Mouse (Mus musculus): Measurements from ENCODE around the gene Cacna1a. TPM values are rescaled to one million over a fixed set of nuclear protein-coding genes. Genes with fewer than 3 reads are reported as not detected.

Gene Cacna1a
- polyA plus RNA-seq, 1 experiment from 2014 or later, result 10.9 TPM

DNA sequence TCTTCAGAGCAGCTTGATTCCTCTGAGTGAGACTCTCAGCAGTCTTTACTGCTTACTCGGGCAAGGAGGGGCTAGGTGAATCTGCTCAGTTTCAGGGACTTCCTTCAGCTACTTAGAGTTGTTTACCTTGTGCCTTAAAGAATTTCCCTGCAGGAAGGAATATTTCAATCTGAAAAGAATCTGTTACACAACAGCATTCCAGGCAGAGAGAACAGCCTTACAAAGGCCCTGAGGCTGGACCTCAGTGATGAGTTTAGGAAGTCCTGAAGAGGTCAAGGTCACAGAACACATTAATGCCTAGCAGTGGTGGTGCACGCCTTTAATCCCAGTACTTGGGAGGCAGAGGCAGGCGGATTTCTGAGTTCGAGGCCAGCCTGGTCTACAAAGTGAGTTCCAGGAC, 243.6 kb downstream of the Cacna1a start:
- ATAC-seq (ENCODE audit: insufficient number of reproducible peaks, insufficient read depth, low FRiP score, low TSS enrichment, low read depth), result no peak
- Histone ChIP-seq H3K4me2 (no peak overlapping the region), H3K27ac (no peak overlapping the region), H3K4me1 (peaks cover 27% of the 10 kb centered on the region), H3K36me3 (no peaks in the 10 kb centered on the region), H3K27me3 (no peaks in the 10 kb centered on the region), H3K9me3 (no peaks in the 10 kb centered on the region), H3K9ac (no peak overlapping the region), H3K4me3 (no peak overlapping the region)
- WGBS, result 87% methylated on average over 4 of the region's 4 CpGs

DNA sequence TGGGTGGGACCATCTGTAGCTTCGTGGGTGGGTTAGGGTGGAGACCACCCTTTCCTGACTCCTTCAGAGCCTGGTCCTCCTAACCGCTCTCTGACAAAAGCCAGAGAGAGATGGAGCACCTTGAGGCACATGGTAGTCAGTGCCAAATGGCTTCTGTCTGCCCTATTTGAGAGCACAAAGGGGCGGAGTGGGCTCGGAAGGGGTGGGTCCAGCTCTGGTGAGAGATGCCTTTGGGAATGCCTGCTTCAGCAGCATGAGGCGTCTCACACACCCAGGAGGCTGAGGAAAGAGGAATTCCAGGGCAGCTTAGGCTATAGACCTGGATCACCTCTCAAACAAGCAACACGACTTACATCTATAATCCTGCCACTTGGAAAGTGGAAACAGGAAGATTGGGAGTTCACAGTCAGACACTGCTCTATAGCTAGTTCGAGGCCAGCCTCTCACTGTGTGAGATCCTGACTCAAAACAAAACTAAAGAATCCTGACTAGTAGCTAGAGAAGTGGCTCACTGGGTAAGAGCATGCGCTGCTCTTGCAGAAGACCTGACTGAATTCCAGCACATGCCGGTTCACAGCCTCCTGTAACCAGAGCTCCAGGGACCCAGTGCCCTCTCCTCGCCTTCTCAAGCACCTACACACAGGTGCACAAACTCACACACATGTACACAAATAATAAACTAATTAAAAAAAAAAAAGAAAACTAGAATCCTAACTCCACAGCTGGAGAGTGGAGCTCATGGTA, 245.8 kb downstream of the Cacna1a start:
- Histone ChIP-seq H3K36me3 (no peaks in the 10 kb centered on the region), H3K9ac (0 out of 2 replicates have a peak overlapping the region, but pooled peaks have one; percentile 11), H3K4me1 (peaks cover 34% of the 10 kb centered on the region), H3K27ac (no peak overlapping the region), H3K4me2 (no peak overlapping the region), H3K4me3 (no peak overlapping the region), H3K27me3 (no peaks in the 10 kb centered on the region), H3K9me3 (no peaks in the 10 kb centered on the region)
- ATAC-seq (ENCODE audit: insufficient number of reproducible peaks, insufficient read depth, low FRiP score, low TSS enrichment, low read depth), result no peak
- 43% methylated on average over 10 of the region's 10 CpGs for WGBS

DNA sequence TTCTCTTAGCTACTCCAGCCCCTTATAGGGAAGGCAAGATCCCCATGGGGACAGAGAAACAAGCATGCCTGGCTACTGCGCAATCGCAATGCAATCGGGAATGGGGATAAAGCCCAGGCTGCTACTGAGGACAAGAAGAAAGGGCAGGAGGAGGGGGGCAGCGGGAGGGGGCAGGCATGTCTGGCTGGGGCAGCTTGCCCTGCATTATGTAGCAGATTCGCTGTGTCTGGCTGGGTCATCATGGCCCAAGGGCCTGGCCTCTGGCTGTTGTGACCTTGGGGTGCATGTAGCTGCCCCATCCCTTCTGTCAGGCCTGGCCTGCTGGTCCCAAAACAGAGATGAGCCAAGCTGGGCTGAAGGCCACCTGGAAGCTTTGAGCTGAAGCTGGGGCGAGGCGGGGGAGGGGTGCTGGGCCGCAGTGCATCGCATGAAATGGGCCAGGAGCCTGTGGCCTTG, 246.6 kb downstream of the Cacna1a start:
- Histone ChIP-seq H3K4me1 (peaks cover 34% of the 10 kb centered on the region), H3K9me3 (no peaks in the 10 kb centered on the region), H3K36me3 (no peaks in the 10 kb centered on the region), H3K27ac (peak overlapping the region; percentile 45; the same call in 1 of the 2 replicates), H3K4me2 (no peak overlapping the region), H3K4me3 (no peak overlapping the region), H3K9ac (peak overlapping the region; percentile 0; the same call in 1 of the 2 replicates), H3K27me3 (no peaks in the 10 kb centered on the region)
- 43% methylated on average over 8 of the region's 9 CpGs for WGBS
- no peak for ATAC-seq (ENCODE audit: insufficient number of reproducible peaks, insufficient read depth, low FRiP score, low TSS enrichment, low read depth)

DNA sequence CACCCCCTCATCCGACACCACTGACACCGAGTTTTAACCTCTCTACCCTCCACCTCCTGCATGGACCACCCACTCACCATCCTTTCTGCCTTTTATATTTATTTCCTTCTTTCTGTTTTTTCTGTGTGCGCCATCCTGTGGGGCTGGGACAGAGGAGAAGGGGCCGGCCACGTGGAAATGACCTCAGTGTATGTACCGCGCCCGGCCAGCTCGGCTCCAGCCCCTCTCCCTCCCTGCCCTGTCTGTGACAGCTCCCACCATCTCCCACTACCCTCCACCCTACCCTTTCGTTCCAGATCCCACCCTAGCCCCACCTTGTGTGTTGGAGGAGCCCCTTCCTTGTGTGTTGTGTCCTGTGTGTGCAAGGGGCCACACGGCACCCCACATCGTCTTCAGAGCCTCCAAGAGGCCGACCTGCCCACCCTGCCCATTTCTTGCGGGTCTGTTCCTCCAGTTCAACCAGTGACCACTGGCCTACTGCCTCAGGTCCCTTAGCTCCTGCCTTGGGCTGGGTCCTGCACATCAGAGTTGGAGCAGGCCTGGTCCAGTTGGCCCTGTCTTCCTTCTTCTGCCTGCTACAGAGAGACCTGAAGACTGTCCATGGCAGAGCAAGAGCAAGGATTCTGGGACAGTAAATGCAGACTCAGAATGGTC, 247.3 kb downstream of the Cacna1a start:
- Histone ChIP-seq H3K4me1 (peaks cover 38% of the 10 kb centered on the region), H3K4me2 (no peak overlapping the region), H3K4me3 (no peak overlapping the region), H3K27ac (peak overlapping the region; percentile 39; the same call in 1 of the 2 replicates), H3K36me3 (no peaks in the 10 kb centered on the region), H3K9ac (peak overlapping the region; percentile 0; the same call in 1 of the 2 replicates), H3K9me3 (no peaks in the 10 kb centered on the region), H3K27me3 (no peaks in the 10 kb centered on the region)
- WGBS, result 67% methylated on average over 14 of the region's 14 CpGs
- no peak for ATAC-seq (ENCODE audit: insufficient number of reproducible peaks, insufficient read depth, low FRiP score, low TSS enrichment, low read depth)

DNA sequence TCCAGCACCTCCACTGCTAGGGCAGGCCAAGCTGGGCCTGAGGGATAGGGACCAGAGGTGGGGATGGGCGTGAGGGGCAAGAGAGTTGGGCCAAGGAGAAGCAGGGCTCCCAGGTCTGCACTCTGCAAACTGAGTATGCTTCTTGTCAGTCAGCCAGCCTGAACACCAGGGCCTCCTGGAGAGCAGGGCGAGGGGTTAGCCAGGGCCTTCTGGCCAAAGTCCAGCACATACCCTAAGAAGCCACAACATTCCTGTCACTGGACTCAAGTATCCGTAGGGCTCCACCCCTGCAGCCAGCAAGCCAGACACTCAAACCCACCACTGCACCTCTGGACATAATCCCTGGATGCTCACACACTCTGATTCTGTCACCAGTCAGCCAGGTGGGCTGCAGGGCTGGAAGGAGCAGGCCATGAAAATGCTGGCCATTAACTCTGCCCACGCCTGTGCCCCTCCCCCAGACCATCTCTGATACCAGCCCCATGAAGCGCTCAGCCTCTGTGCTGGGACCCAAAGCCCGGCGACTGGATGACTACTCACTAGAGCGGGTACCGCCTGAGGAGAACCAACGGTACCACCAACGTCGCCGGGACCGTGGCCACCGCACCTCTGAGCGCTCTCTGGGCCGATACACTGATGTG, 247.9 kb downstream of the Cacna1a start:
- Histone ChIP-seq H3K4me2 (no peak overlapping the region), H3K9me3 (no peaks in the 10 kb centered on the region), H3K4me1 (peaks cover 38% of the 10 kb centered on the region), H3K27ac (peak overlapping the region; percentile 39; the same call in 1 of the 2 replicates), H3K4me3 (no peak overlapping the region), H3K9ac (no peak overlapping the region), H3K27me3 (no peaks in the 10 kb centered on the region), H3K36me3 (no peaks in the 10 kb centered on the region)
- WGBS, result 83% methylated on average over 17 of the region's 17 CpGs
- ATAC-seq (ENCODE audit: insufficient number of reproducible peaks, insufficient read depth, low FRiP score, low TSS enrichment, low read depth), result no peak

DNA sequence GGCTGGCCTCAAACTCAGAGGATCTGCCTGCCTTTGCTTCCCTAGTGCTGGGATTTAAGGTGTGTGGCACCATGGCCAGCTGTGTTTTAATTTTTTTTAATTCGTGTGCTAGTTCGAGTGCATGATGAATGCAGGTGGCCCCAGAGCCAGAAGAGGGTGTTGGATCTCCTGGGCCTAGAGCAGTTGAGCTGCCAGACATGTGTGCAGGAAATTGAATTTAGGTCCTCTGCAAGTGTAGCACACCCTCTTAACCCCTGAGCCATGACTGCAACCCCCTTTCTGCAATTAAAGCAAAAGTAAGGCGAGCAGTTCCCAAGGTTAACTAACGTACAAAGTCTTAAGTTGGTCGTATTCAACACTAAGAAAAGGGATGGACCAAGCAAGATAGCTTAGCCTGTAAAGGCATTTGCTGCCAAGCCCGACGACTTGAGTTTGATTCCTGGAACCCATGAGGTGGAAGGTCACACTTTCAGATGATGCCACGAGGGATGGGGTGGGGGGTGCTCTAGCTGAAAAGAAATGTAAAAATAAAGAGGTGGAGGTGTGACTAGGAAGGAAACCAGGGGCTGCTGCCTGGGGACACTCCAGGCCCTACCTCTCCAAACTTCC, 249.8 kb downstream of the Cacna1a start:
- H3K9ac ChIP-seq, result peak overlapping the region; percentile 83
- no peaks in the 10 kb centered on the region for H3K27me3 ChIP-seq
- H3K36me3 ChIP-seq, result no peaks in the 10 kb centered on the region
- ATAC-seq (ENCODE audit: insufficient number of reproducible peaks, insufficient read depth, low FRiP score, low TSS enrichment, low read depth), result no peak
- no peaks in the 10 kb centered on the region for H3K9me3 ChIP-seq
- peak overlapping the region; percentile 54 for H3K4me3 ChIP-seq
- peak overlapping the region; percentile 91; the same call in 1 of the 2 replicates for H3K27ac ChIP-seq
- H3K4me2 ChIP-seq, result peak overlapping the region; percentile 88
- WGBS, result 30% methylated on average over 8 of the region's 8 CpGs
- peaks cover 38% of the 10 kb centered on the region for H3K4me1 ChIP-seq

DNA sequence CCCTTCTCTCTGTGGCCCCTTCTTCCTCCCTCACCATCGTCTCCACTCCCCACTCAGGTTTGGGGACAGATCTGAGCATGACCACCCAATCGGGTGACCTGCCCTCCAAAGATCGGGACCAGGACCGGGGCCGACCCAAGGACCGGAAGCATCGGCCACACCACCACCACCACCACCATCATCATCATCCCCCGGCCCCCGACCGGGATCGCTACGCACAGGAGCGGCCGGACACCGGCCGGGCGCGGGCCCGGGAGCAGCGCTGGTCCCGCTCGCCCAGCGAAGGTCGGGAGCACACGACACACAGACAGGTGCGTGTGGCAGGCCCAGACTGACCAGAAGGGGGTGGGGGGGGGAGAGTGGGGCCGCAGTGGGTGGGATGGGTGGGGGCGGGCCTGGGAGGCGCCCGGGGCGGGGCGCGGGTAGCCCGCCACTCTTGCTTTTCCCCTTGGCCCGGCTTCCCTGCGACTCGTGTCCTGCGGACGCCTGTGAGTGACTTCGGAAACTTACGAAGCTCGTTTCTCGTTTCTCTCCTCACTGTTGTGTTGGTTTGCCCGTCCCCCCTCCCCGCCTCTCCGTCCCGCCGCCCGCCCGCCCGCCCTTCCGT, 250.4 kb downstream of the Cacna1a start:
- peak overlapping the region; percentile 54 for H3K4me3 ChIP-seq
- no peaks in the 10 kb centered on the region for H3K9me3 ChIP-seq
- H3K4me2 ChIP-seq, result peak overlapping the region; percentile 88
- 2% methylated on average over 32 of the region's 52 CpGs for WGBS
- H3K4me1 ChIP-seq, result peaks cover 37% of the 10 kb centered on the region
- ATAC-seq (ENCODE audit: insufficient number of reproducible peaks, insufficient read depth, low FRiP score, low TSS enrichment, low read depth), result no peak
- no peaks in the 10 kb centered on the region for H3K27me3 ChIP-seq
- peak overlapping the region; percentile 83 for H3K9ac ChIP-seq
- no peaks in the 10 kb centered on the region for H3K36me3 ChIP-seq
- H3K27ac ChIP-seq, result peak overlapping the region; percentile 91

DNA sequence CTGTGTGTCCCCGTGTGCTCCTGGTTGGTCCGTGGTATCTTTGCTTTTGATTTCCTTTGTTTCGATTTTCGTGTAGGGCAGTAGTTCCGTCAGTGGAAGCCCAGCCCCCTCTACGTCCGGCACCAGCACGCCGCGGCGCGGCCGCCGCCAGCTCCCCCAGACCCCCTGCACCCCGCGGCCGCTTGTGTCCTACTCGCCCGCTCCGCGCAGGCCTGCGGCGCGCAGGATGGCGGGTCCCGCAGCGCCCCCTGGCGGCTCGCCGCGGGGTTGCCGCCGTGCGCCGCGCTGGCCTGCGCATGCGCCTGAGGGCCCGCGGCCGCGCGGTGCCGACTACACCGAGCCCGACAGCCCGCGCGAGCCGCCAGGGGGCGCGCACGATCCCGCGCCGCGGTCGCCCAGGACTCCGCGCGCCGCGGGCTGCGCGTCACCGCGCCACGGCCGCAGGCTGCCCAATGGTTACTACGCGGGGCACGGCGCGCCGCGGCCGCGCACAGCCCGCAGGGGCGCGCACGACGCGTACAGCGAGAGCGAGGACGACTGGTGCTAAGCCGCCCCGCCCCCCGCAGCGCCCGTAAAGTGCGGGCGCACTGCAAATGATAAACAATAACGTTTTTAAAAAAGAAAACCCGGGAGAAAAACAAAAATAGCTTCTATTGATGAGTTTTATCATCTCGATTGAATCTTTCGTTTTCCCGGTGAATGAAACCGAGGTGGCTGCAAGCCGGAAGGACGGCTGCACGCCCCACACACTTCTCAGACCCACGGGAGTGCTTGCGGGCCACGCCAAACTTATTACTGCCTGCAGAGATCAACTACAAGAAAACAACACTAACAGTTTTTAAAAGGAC, 251.1 kb downstream of the Cacna1a start:
- peak; percentile 91 for ATAC-seq (ENCODE audit: insufficient number of reproducible peaks, insufficient read depth, low FRiP score, low TSS enrichment, low read depth)
- Histone ChIP-seq H3K36me3 (no peaks in the 10 kb centered on the region), H3K4me1 (peaks cover 30% of the 10 kb centered on the region), H3K27me3 (no peaks in the 10 kb centered on the region), H3K9ac (peak overlapping the region; percentile 83), H3K4me3 (peak overlapping the region; percentile 54), H3K9me3 (no peaks in the 10 kb centered on the region), H3K27ac (peak overlapping the region; percentile 91), H3K4me2 (peak overlapping the region; percentile 88)
- whole genome bisulfite sequencing, result under 1% methylated on average over 87 of the region's 106 CpGs

DNA sequence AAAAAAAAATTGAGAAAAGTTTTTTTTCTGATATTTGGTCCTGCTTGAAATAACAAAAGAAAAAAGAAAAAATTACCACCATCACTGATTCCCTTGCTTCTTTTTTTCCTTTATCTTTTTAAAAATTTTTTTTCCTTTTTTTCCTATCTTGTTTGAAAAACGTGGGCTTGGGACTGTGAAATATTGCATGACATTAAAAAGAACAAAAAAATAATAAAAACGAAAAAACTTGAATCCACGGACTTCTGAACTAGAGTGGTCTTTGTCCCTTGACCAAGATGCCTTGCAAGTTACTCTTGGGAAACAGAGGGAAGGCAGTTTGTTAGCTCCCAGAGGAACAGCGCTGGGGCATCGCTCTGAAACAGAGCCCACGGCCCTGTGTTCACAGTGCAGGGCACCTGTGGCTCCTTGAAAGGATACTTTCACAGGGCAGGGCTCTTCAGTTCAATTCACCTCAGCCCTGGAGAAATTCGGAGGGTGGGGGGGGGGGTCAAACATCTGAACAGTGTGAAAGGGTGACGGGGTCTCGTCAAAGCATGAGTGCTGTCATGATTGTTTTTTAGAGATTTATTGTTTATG, 251.9 kb downstream of the Cacna1a start:
- H3K9ac ChIP-seq, result peak overlapping the region; percentile 67
- 31% methylated on average over 9 of the region's 9 CpGs for WGBS
- H3K4me3 ChIP-seq, result peak overlapping the region; percentile 54
- no peaks in the 10 kb centered on the region for H3K9me3 ChIP-seq
- H3K27me3 ChIP-seq, result no peaks in the 10 kb centered on the region
- peaks cover 23% of the 10 kb centered on the region for H3K4me1 ChIP-seq
- ATAC-seq (ENCODE audit: insufficient number of reproducible peaks, insufficient read depth, low FRiP score, low TSS enrichment, low read depth), result no peak
- H3K36me3 ChIP-seq, result no peaks in the 10 kb centered on the region
- no peak overlapping the region for H3K27ac ChIP-seq
- peak overlapping the region; percentile 88 for H3K4me2 ChIP-seq

DNA sequence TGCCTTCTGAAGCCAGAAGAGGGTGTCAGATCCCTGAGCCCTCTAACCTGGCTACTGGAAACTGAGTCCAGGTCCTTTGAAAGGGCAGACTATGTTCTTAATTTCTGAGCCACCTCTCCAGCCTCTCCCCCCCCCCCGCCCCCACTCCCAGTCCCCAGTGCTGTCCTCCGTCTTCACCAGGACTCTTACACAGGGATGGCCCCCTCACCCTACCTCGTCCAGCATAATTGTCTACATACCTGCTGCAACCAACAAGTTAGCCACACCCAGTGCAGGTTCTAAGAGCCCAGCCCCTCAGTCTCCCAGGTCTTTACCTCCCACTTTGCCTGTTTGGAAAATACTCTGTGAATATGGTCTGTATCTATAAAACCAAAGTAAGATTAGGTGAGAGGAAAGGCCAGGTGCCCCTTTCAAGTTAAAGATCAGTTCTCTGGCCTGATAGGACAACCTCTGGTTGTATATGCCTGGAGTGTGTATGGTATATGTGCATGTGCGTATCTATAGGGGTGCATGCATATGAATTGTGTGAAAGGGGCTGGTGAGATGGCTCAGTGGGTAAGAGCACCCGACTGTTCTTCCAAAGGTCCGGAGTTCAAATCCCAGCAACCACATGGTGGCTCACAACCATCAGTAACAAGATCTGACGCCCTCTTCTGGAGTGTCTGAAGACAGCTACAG, 252.5 kb downstream of the Cacna1a start:
- Histone ChIP-seq H3K4me3 (no peak overlapping the region), H3K4me1 (peaks cover 16% of the 10 kb centered on the region), H3K9ac (no peak overlapping the region), H3K36me3 (no peaks in the 10 kb centered on the region), H3K27me3 (no peaks in the 10 kb centered on the region), H3K27ac (no peak overlapping the region), H3K4me2 (peak overlapping the region; percentile 88; the same call in 1 of the 2 replicates), H3K9me3 (no peaks in the 10 kb centered on the region)
- no peak for ATAC-seq (ENCODE audit: insufficient number of reproducible peaks, insufficient read depth, low FRiP score, low TSS enrichment, low read depth)
- WGBS, result 66% methylated on average over 7 of the region's 7 CpGs
